Mouse (Mus musculus) heart, postnatal 14 days (tissue): ENCODE results near the gene Dupd1. TPM values are rescaled to one million over a fixed set of nuclear protein-coding genes. Genes with fewer than 3 reads are reported as not detected.

Experiments used
- total RNA-seq, 2 experiments: library from RNA; stranded (reverse); gene quantifications; 2 replicates each; pipeline ENCODE4 v1.2.3; 2021

The Dupd1 gene
- total RNA-seq, 2 experiments from 2014 or later, result 0.26 TPM; not detected in 1

Other genes starting within 250 kb of the Dupd1 start
- 10 to 100 TPM; 33.5 to 38.4 TPM for gene Kat6b, start 233.1 kb downstream of the Dupd1 start, total RNA-seq
- 10 to 100 TPM; 25.3 to 26.9 TPM for gene Samd8, start 36.0 kb upstream of the Dupd1 start, total RNA-seq
- under 1 TPM in 1 of 2 experiments, not detected in 1; 0.36 TPM for gene Dusp13, start 36.6 kb upstream of the Dupd1 start, total RNA-seq
- gene Vdac2, start 110.7 kb upstream of the Dupd1 start, total RNA-seq, result 100 to 1,000 TPM; 469 to 495 TPM
- gene Comtd1, start 134.4 kb upstream of the Dupd1 start, total RNA-seq, result 1 to 10 TPM; 6.3 to 6.8 TPM